Mouse (Mus musculus) C2C12 (cell line): ENCODE data around the gene Tspan5.

Source experiments
- CTCF ChIP-seq: IDR thresholded peaks from one replicate; pipeline ENCODE4 v1.5.1; 2011; ENCODE audit not compliant: control insufficient read depth, insufficient read depth, insufficient read length
- FOSL1 ChIP-seq: IDR thresholded peaks from one replicate; pipeline ENCODE4 v1.8.0; 2011; ENCODE audit warnings: mild to moderate bottlenecking, low read length; ENCODE audit not compliant: poor library complexity, insufficient read depth, severe bottlenecking
- MAX ChIP-seq: IDR thresholded peaks from one replicate; pipeline ENCODE4 v1.6.1; 2011; ENCODE audit warnings: mild to moderate bottlenecking, control low read depth
- MYOG ChIP-seq: IDR thresholded peaks from one replicate; pipeline ENCODE4 v1.6.1; 2011; ENCODE audit not compliant: control insufficient read depth, insufficient read length; ENCODE audit errors: extremely low read depth
- USF1 ChIP-seq: IDR thresholded peaks from one replicate; pipeline ENCODE4 v1.6.1; 2011; ENCODE audit warnings: low read depth, mild to moderate bottlenecking, control low read depth, moderate library complexity

- TF ChIP-seq CTCF = no peak
- no peak for TF ChIP-seq MAX
- no peak for TF ChIP-seq FOSL1
- no peak for TF ChIP-seq USF1
- TF ChIP-seq MYOG = no peak
Measured at GRCm38 (mm10) chr3:138875936-138876335, 133.9 kb downstream of the Tspan5 start.
